Mouse (Mus musculus) megakaryocyte, embryonic 14.5 days (primary cell): ENCODE results near the gene Ncoa3.

Experiments used
- FLI1 ChIP-seq: IDR thresholded peaks from 2 replicates; pipeline ENCODE4 v1.6.1; 2012; ENCODE audit warnings: low read length, inconsistent platforms, mixed read lengths
- GATA1 ChIP-seq: IDR thresholded peaks from 3 replicates; pipeline ENCODE4 v1.6.1; 2012; ENCODE audit warnings: mixed read lengths, low read length, inconsistent platforms, borderline replicate concordance

DNA sequence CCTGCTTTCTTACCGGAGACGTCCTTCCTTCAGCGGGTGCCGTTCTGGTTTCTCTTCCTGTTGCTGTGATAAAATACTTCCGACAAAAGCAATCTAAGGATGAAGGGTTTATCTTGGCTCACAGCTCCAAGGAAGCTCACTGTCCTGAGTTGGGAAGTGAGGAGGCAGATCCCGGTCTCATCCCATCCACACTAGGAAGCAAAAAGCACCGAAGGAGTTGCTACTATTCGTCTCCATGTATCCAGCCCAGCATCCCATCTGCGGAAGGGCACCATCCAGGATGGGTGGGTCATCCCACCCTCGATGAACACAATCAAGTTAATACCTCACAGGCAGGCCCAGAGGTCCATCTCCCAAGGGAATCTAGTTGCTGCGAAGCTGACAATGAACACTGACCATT is 6.9 kb upstream of the Ncoa3 start:
- no peak for TF ChIP-seq GATA1
- TF ChIP-seq FLI1 = no peak
